Mouse (Mus musculus) urinary bladder, adult 18-20 months (tissue): ENCODE data around the gene Ube2d1.

Source experiments
- DNase-seq, 2 experiments: peaks; one replicate each; pipeline ENCODE4 v3.0.0; 2022; ENCODE audit warnings: low spot score in 2 of 2, mixed read lengths in 2 of 2

The Ube2d1 gene

DNA sequence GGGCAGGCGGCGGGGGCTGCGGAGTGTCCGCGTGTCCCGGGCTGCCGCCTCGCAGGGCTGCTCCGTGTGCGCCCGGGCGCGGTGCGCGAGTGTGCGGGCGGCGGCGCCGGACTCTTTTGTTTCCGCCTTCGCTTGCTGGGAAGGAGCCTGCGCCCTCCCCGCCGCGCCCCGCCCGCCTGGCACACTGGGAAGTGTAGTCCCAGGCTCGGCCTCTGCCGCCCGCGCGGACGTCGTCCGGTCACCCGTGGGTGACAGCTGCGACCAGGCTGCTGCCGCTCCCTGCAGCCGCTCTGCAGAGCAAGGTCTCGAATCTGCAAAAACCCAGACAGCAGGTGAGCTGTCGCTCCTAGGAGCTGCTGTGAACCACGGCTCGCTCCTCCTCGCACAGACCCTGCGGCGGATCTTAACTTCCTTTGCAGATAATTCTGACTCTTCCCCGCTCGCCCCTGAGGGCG is at the start of gene Ube2d1:
TSS of gene Ube2d1 (minus strand) at position 137 of the 455 bp plus-strand sequence.
- DNase-seq: peak; percentile 83 to 87

DNA sequence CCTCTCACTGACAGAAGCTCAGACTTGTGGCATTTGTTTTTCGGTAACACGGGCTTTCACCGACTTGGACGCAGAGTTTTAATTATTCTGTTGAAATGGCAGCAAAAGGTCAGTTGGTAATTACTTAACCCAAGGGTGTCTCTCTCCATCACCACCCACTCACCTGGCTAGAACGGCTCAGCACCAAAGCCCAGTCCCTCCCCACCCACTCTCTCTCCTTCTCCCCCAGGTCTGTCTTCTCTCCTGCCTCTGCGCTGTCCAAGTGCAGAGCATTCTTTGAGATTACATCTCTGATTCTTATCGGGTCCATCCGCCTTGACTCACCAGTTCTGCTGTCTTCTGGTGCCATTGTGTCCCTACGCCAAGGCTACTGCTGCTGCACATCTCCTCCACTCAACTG is 47.8 kb upstream of the Ube2d1 start:
- DNase-seq: no peak

DNA sequence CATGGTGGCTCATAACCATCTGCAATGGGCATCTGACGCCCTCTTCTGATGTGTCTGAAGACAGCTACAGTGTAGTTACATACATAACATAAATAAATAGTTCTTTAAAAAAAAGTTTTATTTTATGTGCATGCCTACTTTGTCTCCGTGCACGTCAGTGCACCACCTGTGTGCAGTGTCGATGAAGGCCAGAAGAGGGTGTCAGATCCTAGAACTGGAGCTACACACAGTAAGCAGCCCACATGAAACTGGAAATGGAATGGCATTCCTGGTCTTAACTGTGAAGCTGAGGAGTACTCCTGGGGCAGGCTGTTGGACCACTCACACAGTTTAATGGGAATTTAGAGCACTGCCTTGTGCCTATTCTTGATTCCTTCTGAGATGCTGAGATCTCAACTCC is 47.3 kb upstream of the Ube2d1 start:
- no peak for DNase-seq

DNA sequence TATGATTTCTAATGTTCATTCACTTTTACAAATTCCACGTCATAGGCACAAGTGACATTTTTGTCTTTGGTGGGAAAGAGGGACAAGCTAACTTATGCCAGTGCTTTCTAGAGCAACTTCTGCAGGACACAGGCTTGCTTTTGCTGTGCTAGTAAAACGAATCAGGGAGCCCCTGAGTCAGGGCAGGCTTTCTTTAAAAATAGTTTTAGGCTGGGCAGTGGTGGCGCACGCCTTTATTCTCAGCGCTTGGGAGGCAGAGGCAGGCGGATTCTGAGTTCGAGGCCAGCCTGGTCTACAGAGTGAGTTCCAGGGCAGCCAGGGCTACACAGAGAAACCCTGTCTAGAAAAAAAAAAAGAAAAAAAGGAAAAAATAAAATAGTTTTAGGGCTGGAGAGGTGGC is 46.8 kb upstream of the Ube2d1 start:
- no peak for DNase-seq

DNA sequence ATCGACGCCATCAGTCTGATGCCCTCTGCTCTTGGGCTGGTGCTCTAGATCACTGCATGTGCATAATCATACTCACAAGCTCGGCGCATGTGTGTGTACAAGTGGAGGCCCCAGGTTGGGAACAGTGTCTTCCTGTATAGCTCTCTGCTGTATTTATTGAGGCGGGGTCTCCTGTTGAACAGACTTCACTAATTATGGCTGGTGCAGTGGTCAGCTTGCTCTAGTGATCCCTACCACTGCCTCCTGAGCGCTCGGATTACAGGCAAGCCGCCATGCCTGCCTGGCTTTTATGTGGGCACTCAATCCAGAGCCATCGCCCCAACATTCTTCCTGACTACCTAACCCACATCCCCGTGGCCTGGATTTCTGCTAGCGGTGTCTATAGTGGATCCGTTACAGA is 45.0 kb upstream of the Ube2d1 start:
- no peak for DNase-seq

DNA sequence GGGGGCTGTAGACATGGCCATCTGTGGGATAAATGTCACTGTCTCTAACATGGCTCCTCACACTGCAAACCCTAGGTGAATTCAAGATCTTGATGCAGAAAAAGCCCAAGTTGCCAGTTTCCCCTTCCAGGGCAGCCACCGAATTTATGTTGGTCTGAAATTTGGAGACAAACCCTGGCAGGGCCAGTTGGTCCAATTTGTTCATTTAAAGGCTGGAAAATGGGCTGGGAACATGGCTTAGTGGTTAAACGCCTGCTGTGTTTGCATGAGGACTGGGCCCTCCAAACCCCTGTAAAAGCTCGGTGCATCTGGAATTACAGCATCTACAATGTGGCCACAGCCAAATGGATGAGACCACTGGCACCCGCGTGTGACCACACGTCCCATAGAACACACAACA is 44.2 kb upstream of the Ube2d1 start:
- DNase-seq: no peak

DNA sequence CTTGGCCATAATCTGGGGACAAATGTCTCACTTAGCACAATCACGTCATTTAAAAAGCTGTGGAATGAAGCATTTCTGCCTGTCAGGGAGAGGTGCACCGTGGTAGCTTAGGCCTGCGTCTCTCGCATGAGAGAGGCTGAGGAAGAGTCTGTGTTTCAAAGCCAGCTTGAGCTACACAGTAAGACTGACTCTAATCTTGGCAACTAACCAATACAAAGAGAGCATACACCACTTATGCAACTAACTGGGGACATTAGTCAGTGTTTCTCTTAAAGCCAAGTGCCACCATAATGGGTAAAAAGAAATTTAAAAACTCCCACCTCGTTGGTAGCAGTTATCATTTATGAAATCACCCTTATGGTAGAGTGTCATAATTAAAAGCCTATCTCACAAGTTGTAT is 43.8 kb upstream of the Ube2d1 start:
- no peak for DNase-seq

DNA sequence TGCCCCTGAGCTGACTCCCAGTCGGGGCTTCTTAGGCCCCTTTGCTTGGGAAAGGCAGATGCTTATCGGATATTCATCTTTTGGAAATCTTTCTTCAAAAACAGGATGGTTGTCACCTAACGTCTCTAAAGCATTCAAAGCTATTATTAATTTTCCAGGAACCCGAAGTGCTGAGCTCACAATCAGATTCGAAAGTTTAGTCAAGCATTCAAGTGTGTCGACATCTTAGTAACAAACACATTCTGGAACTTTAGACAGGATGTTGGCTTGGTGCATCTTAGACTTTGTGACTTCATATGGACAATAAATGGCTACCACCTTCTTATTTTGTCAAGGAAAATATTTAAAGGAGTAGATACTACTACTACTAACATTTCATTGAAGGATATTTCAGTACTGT is 43.3 kb upstream of the Ube2d1 start:
- DNase-seq: no peak

DNA sequence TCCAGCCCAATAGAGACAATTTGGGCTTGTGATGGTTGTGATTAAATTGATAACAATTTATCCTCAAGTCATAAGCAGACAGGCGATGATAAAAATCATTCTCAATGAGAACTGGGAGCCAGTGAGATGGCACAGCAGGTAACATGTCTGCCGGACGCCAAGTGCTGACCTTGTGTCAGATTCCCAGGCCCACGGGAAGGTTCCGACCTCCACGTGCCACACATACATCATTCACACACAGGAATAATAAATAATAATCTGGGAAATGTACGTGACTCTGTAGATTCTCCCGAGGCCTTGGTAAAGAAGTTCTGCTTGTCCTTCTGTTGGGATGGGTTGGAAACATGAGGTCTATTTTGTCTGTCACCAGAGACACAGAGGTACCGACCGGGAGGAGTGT is 42.3 kb upstream of the Ube2d1 start:
- no peak for DNase-seq

DNA sequence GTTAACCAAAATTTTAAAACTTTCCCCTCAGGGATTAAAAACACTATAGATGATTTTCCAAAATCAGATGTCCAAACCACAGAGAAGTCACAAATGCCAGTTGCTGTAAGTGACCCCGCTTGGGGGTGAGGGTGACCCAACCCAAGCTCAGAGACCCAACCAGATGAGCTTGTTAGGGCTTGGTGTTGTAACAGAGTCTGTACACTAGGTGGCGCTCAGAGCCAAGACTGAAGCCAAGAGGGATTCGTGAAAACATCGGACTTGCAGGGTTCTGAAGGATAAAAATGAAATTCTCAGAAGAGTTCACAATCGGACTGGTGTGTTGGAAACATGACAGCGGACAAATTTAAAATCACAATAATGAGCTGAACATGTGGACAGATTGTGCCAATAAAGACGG is 41.7 kb upstream of the Ube2d1 start:
- peak; percentile 46 to 55 for DNase-seq

DNA sequence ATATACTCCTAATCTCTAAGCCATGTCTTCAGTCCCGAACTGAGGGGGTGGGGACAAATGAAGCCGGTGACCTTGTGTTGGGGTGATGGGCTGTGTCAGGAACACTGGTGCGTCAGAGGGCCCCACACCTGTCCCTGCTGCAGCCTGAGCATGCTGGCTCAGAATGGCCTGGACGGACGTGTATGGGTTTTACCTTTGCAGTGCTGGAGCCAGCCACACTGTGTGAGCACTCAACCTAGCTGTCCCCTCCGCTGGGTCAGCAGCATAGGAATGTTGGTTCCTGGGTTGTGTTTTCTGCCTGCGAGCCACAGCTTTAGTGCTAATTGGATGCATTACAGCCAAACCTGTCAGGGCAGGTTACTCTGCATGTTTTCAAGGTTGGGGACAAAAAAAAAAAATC is 41.1 kb upstream of the Ube2d1 start:
- DNase-seq: no peak

DNA sequence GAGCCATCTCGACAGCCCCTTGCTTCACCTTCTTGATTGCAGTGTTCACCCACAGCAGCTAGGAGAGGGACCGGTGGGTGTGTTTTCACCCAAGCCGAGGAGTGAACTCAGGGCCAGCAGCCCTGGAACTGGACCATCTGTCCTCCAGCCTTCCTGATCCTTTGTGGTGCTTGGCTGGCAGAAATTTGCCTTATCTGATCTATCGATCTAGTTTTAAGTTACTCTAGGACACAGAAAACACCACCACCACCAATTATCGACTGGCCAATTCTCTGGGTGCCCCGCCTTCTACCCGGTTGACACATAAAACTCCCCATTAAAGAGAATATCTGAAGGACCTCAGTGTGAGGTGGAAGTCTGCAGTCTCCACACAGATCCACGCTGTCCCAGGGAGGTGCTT is 38.6 kb upstream of the Ube2d1 start:
- no peak for DNase-seq

DNA sequence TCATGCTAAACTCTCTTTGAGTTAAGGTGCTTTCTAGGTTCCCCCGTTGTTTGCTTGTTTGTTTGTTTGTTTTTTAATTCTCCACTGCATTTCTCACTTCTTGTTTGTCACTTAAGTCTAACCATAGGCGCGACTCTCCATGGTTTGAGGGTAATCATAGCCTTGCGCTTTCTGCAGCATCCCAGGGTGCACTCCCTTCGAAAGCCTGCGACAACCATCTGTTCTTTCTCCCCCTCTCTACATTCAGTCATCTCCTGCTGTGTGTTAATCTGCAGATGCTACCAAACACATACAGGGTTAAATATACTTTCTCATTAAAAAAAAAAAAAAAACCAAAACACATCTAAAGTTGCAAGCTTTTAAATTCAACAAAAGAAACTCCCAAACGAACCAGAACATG is 31.4 kb upstream of the Ube2d1 start:
- DNase-seq: no peak

DNA sequence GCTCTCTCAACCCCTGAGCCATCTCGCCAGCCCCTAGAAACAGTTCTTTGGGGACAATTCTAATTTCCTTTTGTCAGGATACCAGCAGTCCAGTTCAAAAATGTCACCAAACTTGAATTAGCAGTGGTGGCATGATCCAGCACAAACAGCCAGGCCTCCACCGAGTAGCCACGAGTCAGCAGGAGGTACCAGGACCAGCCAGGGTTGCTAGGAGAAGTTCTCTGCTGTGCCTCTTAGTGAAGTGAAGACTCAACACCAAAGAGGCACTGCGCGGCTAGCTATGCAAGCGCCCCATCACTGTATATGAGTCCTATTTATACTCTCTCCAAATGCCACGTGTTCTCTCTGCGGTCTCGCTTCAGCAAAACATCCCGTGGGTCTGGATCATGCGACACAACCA is 31.0 kb upstream of the Ube2d1 start:
- no peak for DNase-seq

DNA sequence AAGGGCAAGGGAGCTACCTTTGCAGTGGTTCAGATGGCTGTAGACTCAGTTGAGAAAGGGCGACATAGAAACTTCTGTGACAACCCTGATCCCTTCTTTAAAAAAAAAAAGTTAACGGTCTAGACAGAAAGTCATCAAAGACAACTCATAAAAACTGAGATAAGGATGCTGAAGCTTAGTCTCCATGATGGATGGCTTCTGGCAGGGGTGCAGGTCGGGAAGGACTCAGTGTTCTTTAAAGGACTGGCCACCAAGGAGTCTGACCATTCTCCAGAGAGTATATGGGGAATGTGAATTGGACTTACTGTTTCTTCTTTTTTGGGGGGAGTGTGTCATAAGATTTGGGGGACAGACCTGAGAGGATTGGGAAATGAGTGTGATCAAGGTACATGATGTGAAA is 29.5 kb upstream of the Ube2d1 start:
- DNase-seq: no peak

DNA sequence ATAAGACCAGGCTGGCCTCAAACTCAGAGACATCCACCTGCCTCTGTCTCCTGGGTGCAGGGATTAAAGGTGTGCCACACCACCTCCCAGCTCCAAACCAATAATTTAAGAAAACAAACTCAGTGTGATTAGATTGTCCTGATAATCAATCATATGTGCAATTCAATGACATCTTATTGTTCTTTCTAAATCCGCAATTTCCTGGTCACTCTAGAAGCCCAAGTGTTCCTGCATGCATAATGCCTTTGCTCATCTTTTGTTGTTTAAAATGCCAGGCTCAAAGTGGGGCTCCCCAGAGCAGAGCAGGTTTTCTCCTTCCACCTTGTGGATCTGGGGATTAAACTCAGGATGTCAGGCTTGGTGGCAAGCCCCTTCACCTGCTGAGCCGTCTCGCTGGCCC is 25.2 kb upstream of the Ube2d1 start:
- DNase-seq: no peak

DNA sequence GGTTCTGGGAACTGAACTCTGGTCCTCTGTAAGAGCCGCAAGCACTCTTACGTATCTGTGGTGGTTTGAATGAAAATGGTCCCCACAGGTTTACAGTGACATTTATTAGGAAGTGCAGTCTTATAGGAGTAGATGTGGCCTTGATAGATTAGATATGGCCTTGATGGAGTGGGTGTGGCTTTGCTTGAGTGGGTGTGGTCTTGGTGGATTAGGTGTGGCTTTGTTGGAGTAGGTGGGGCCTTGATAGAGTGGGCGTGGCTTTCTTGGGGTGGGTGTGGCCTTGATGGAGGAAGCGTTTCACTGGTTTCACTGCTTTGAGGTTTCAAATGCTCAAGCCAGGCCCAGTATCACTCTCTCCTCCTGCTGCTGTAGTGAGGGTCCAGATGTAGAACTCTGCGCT is 23.1 kb upstream of the Ube2d1 start:
- no peak for DNase-seq

DNA sequence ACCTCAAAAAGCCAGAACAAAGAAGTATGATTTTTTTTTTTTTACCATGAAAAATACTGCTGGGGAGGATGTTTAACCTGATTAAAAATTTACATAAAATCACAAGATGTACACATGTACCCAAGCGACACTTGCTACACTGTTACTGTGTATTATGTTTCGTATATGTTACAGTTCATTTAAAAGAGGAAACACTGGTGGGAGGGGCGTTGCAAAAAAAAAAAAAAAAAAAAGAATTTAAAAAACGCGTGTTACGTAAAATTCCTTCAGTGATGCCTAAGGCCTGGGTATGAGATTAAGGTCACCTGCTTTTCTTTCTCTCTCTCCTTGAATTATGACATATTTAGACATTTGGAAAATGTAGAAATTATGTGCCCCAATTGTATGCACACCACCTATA is 21.7 kb upstream of the Ube2d1 start:
- DNase-seq: no peak

DNA sequence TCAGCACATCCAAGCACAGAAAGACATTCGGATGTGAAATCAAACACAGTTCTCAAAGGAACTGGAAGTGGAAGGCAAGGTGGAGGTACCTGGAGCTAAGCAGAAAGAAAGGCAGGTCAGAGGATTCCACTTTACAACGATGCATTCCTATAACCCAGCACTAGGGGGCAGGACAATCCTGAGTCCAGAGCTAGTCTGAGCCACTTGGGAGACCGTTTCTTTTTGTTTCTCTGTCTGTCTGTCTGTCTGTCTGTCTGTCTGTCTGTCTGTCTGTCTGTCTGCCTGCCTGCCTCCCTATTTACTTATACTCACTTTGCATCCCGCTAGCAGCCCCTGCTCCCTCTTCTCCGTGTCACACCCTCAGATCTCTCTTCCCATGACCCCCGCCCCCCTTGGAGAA is 21.1 kb upstream of the Ube2d1 start:
- DNase-seq: peak in 1 of 2 experiments; percentile 23

DNA sequence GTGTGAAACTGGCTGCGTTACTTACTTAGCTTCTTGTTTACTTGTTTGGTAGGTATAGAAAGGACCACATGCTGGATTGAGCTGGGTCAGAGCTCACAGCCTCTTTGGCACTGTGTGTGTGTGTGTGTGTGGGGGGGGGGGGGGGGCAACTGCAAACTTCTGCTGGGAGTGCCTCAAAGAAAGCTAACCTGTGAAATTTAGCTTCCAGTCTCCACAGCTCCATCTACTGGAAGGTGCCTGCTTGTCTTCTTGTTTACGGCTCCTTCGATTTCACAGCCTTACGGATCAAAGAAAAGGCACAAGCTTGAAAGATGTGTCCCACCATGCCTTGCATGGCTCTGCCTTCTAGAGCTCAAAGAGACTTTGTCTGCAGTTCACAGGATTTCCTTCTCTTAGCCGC is 17.4 kb upstream of the Ube2d1 start:
- no peak for DNase-seq

DNA sequence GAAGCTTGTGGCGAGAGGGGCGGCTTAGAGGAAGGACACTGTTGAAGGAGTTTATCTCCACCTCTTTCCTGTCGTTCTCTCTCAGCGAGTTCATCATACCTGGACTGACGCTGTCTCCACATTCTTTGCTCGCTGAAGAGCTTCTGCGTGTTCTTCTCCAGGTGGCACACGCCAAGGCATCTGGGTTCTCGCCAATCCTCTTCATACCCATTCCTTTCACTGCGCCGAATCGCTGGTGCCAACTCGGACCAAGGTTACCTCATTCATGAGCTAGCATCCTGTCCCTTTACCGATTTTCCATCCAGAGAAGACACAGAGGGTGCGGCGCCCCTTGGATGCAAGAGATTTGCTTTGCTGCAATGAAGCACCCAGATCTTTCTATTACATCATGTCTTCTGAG is 15.1 kb upstream of the Ube2d1 start:
- DNase-seq: no peak

DNA sequence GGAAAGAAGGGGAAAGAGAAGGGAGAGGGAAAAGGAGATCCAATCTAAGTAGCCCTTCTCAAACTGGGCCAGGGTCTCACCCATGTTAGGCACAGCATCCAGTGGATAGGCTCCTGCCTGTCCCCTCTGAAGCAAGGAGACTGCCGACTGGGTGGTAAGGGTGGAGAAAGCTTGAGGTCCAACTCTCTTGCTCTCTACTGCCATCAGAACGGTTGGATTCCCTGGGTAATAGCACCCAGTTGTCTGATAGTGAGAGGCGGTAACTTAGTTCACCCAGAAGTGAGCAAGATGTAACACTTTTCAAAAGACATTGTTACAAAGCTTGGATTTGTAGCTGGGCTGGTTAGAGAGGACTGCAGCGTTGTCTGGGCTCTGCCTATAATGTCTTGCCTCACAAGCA is 8.2 kb upstream of the Ube2d1 start:
- DNase-seq: no peak

DNA sequence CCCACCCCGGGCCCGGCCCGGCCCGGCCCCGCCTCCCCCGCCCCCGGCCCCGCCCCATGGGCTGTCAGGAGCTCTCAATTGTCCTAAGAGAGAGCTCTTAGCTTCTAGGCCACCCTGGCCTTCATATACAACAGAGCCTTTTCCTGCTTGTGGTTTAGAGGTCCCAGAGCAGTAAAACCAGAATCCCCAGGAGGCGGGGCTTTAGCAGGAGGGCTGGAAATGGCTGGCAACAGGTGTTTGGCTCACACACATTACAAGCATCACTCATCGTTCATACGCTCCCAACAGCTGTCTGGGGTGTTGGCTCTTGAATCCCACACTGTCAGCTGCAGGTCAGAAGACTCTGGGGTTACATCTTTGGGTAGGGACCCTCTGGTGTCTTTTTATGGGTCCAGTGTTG is 7.2 kb upstream of the Ube2d1 start:
- no peak for DNase-seq

DNA sequence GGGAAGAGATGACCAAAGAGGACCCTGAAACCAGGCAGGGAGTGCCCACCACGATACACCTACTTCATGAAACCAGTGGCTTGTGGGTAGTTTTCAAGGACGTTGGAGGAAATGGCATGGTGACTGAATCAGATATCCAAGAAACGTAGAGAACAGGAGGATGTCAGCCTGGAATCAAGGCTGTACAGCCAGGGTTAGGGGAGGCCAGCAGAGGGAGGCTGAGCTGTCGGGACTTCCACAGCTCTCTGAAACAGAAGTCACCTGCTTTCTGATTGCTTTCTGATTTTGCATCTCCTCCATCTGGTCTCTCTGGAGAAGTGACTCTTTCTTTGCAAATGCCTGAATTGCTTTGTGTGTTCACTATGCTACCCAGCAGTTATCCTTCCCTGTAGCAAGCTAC is 6.7 kb upstream of the Ube2d1 start:
- no peak for DNase-seq

DNA sequence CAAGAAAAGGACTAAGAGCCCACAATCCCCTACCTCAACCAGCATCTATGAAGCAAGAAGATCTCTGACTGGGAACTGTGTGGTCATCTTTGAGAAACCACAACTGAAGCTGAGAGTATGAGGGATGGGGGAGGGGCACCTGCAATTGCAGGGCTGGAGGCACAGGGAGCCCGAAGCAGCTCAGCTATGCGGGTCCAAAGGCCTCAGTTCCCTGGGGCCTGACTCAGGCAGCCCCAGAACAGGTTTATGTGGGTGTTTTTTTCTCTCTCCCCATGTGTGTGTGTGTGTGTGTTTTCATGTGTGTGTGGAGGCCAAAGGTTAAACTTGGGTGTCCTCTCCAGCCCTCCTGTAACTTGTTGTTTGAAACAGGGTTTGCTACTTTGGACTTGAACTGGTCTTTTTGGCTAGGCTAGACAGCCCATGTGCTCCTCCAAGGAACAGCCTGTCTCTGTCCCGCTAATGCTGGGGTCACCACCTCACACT is 6.2 kb upstream of the Ube2d1 start:
- DNase-seq: no peak
